17 mouse cellular contexts compared by ENCODE assay signal in the genomic region with DNA sequence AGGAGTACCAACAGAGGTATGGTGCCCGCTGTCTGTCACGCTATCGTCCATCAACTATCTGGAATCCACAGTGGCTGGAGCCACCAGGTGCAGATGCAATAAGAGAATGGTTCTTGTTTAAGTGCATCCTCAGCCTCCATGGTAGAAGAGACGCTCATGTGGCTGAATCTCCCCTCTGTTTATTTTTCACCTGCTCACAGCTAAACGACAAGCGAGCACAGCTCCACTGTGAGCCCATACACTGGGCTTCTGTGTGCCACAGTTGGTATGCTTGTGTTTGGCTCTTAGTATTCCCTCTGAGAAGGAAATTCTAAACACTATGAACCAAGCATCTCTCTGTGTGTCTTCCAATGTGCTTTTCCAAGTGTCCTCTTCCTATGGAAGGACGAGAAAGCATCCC.
"Had no signal": no experiment of that assay in that cellular context is flagged by ENCODE, and none has a peak within 500 bp of the region (broad histone marks: within the 10 kb centered on the region; RNA-seq: fewer than 3 reads in every experiment).

No protein-coding gene starts in this region.

- DNase-seq: liver; lung, adult 18-20 months; right cerebral cortex, postnatal 14 days; spleen, adult 18-20 months; thymus, adult 2 months; thymus, postnatal 14 days; thymus, postnatal 4 days had no signal

- H3K9me3 ChIP-seq: limb, embryonic 10.5 days; limb, embryonic 13.5 days; liver, embryonic 12.5 days; liver, embryonic 15.5 days; lung, embryonic 15.5 days; megakaryocyte, embryonic 14.5 days; midbrain, embryonic 10.5 days; midbrain, embryonic 15.5 days had no signal

- H3K4me1 ChIP-seq: limb, embryonic 10.5 days; liver, embryonic 12.5 days; liver, embryonic 15.5 days; megakaryocyte, embryonic 14.5 days; midbrain, embryonic 10.5 days; midbrain, embryonic 15.5 days had no signal

- H3K4me3 ChIP-seq: layer of hippocampus, adult 2 months; limb, embryonic 10.5 days; limb, embryonic 13.5 days; liver, embryonic 12.5 days; liver, embryonic 15.5 days; lung, embryonic 15.5 days; megakaryocyte, embryonic 14.5 days; midbrain, embryonic 10.5 days; midbrain, embryonic 15.5 days had no signal

- H3K4me2 ChIP-seq: limb, embryonic 13.5 days; liver, embryonic 12.5 days; liver, embryonic 15.5 days; lung, embryonic 15.5 days; midbrain, embryonic 15.5 days had no signal

- H3K36me3 ChIP-seq: liver, embryonic 12.5 days; liver, embryonic 15.5 days; lung, embryonic 15.5 days; midbrain, embryonic 10.5 days; midbrain, embryonic 15.5 days had no signal

- ATAC-seq: liver, embryonic 12.5 days; midbrain, embryonic 15.5 days had no signal

- H3K27me3 ChIP-seq: limb, embryonic 13.5 days; liver, embryonic 12.5 days; liver, embryonic 15.5 days; lung, embryonic 15.5 days; megakaryocyte, embryonic 14.5 days; midbrain, embryonic 15.5 days had no signal

- H3K27ac ChIP-seq: kidney, postnatal 0 days; layer of hippocampus, adult 2 months; limb, embryonic 10.5 days; limb, embryonic 13.5 days; liver, embryonic 12.5 days; liver, embryonic 15.5 days; lung, embryonic 15.5 days; midbrain, embryonic 10.5 days; midbrain, embryonic 15.5 days had no signal

- H3K9ac ChIP-seq: limb, embryonic 13.5 days; liver, embryonic 12.5 days; liver, embryonic 15.5 days; lung, embryonic 15.5 days; midbrain, embryonic 15.5 days had no signal
